Mouse (Mus musculus): Measurements from ENCODE around the gene Etnk1.

Gene Etnk1

DNA sequence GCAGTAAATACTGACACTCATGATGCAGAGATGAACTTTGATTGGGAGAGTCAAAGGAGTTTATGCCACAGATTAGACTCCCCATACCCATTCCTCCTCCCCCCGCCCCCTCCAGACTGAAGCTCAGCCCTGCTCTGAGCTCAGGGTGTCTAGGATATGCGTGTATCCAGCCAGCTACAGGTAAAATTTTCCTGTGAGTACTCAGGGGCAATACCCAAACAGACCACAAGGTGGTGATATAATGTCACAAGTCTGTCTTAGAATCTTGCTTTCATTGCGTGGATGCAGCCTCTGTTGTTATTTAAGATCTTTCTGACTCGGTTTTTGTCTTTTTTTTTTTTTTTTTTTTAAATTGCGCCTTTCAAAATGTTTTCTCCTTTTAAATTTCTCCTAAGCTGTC lies 52.3 kb downstream of the Etnk1 start:
- DNase-seq (ENCODE audit: low spot score in 2 of 2) = peak in 1 of 2 experiments; percentile 73

DNA sequence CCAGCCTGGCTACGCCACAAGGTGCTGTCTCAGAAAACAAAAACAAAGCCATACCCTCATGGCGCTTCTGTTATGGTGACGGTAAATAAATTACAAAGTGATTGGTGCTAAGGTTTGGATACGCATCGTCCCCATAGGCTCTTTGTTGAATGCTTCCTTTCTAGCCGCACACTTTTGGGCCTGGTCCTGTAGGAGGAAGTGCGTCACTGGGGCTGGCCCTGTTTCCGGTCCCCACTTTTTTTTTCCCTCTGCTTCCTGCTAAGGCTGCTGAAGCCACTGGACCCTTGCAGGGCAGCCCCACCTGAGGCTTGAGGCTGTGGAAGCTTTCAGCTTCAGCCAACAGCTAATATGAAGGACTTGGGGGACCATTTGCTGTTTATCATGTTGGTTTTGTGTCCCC lies 54.2 kb downstream of the Etnk1 start:
- no peak for DNase-seq (ENCODE audit: low spot score in 2 of 2)

DNA sequence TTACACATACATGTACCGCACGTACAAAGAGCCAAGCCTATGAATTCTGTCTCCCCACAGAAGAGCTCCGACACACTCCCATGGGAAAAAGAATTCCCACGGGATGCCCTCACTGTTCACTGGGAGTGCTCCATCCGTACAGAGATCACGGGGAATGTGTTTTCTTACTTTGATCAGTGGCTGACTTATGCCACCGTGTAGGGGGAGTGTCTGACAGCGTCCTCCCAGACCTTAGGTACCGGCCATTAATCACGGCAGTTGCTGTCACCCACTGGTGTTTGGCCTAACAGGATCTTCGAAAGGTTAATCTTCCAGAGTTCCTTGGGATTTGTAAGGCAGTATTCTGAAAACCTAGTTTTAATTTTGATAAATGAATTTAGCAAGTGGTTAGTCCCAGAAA lies 57.0 kb downstream of the Etnk1 start:
- no peak for DNase-seq (ENCODE audit: low spot score in 2 of 2)

DNA sequence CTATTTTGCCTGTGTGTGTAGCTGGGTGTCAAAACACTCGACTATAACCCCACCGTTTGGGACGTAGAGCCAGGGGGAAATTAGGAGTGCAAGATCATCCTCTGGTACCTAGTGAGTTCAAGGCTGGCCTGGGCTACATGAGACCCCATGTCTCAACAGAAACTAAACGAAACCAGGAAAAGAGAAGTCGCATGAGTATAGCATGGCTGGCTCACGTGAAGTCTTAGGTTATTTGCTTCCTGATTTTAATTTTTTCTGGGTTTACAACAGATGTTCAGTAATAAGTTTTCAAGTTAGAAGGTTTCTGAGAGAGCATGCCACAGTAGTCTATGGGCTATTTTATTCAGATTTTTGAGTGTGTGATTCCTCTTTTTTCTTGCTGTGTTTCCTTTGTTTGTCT lies 57.9 kb downstream of the Etnk1 start:
- DNase-seq (ENCODE audit: low spot score in 2 of 2) = no peak

DNA sequence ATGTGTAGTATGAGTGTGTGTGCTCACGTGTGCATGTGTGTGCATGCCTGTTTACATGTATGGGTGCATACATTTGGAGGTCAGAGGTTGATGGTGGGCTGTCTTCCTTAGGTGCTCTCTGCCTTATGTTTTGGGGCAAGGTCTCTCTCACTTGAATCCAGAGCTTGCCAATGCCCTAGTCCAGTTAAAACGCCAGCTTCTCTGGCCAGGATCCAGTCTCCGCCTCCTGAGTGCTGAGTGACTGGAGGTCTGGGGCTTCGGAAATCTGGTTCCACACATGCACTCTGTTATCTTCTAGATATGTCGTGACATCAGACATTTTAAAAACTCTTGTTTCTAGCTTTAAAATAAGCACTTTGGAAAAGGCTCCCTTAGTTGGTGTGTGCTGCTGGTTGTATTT lies 61.7 kb downstream of the Etnk1 start:
- DNase-seq (ENCODE audit: low spot score in 2 of 2) = no peak

DNA sequence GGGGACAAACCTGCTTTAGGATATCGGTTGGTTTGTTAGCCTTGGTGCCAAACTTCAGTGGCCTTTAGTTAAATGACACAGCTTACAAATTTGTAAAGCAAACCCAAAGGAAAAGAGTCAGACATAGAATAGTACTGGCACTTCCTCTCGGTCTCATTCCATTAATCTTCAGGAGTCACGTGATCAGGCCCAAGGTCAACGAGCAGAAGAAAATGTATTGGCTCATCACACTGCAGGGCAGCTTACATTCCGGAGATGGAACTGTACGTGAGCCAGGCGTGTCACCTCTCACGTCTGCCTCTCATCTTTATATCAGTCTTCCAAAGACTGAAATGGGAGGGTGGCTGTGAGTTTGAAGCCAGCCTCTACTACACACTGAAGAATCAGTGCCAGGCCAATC lies 62.9 kb downstream of the Etnk1 start:
- DNase-seq (ENCODE audit: low spot score in 2 of 2) = no peak

DNA sequence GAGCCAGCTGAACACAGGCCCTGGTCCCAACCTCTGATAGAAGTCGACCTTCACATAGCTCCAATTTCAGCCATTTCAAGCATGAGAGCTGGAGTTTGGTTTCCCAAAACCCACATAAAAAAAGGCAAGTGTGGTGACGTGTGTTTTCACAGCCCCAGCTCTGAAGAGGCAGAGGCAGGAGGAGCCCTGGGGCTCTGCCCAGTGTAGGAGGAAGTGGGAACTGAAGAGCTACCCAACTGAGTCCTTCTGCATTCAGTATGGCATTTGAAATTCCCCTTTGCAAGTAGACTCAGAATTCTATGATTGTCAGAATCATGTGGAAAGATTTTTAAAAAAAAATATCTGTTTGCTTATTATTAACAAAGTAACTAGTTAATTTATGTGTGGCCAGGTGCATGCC lies 63.9 kb downstream of the Etnk1 start:
- no peak for DNase-seq (ENCODE audit: low spot score in 2 of 2)

DNA sequence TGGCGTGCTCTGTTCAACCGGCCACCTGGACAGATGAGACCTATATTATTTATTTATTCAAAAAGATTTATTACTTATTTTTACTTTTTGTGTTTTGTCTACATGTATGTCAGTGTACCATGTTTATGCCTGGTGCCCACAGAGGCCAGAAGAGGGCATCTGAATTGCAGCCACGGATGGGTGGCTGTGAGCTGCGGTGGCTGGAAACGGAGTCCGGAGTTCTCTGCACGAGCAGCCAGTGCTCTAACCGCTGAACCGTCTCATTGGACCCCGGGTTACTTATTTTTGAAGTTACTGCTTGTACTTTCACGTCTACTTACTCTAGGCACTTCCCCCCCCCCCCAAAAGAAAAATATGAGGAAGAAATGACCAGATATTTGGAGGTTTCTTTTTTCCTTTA lies 65.7 kb downstream of the Etnk1 start:
- DNase-seq (ENCODE audit: low spot score in 2 of 2) = no peak

DNA sequence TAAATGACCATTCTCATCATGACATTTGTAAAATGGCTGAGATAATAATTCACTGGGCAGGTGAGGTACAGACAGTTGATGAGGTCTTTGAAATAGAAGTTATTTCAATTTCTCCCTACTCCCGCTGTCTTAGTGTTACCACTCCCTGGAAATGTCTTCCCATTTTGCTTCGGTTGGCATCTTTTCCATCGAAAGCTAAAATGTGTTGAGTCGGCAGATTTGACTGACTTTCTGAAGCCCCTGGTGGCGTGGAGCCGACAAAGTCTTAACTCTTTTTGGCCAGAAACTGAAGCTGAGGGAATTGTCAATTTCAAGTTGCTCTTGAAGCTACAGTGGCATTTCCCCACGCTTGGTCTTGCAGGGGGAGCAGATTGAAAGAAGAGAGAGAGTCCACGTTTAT lies 67.8 kb downstream of the Etnk1 start:
- no peak for DNase-seq (ENCODE audit: low spot score in 2 of 2)

DNA sequence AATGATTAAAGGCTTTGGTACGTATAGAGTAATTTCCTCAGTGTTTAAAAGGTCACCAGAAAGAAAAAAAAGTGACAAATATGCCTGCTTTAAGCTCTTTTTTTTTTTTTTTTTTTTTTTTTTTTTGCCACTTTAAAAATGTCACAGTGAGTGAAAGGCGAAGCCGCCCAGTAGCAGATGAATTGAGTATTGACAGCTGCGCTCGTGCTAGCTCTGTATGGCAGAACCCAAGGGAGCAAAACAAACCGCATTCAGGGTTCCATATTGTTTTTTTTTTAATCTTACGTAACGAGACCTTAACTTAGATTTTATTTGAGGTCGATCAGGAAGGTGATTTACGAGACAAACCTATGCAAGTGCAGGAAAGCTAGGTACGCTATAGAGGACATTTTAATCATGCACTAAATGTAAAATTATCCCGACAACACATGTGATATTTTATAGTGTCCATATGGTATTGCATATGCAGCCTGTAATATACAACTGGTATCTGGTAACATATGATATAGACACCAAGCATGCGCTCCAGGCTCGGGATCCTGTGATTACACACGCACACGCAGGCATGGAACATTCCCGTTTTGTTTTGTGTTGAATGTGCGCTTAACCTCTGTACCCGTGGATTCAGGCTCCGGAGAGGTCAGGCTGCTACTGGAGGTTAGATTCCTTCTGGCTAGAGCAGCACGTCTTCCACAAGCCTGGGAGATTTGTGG lies 72.5 kb downstream of the Etnk1 start:
- DNase-seq (ENCODE audit: low spot score in 2 of 2) = no peak

DNA sequence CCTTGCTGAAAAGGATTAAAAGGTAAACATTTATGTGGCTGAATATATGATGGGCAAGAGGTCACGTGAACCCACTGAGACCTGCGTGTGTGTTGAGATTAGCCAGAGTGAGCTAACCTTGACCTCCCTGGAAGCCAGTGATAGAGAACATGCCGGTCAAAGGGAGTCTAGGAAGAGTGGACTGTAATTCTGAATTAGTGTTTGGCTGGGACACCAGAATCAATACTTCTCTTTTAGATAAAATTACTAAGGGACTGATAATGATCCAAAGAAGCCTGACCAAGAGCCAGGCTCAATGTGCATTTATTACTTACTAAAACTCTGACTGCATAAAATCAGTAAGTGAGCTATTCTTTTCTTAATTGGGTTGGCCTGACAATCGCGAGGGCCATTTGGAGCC lies 76.2 kb downstream of the Etnk1 start:
- DNase-seq (ENCODE audit: low spot score in 2 of 2) = no peak

DNA sequence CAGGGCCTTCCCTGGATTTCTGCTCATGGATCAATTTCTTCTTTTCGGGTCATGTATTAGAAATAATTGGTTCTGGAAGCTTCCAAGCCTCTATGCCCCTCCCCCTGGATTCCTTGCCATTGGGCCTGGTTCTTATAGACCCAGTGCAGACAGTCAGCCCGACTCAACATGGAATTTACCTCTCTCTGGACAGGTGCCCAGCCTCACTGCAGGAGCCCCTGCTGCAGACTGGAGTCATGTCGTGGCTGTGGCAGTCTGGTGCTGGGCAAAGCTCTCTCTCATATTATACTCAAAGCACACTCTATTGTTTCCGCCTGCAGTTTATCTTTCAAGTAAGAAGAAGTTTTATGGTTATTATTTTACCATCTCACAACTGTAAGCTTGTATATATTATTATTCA lies 90.9 kb downstream of the Etnk1 start:
- DNase-seq (ENCODE audit: low spot score in 2 of 2) = peak in 1 of 2 experiments; percentile 21

DNA sequence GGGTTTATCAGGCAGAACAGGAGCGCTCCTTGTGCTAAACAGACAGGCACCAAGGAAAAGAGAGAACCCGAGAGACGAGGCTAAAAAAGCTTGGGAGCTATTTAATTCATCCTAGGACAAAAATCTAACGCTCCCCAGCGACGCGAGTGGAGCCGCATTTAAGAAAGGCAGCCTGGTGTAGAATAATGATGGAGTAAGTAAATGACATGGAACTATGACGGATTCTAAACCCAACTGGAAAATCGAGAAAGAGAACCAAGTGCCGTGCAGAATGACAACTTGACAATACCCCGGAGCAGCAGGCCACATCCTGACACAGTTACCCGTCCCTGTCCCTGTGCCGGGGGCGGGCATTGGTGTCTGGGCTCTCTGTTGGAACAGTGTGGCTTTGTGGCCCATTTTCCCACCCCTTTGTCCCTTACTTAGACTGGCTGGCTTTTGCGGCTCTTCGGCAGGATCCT lies 92.2 kb downstream of the Etnk1 start:
- peak in 1 of 2 experiments; percentile 30 for DNase-seq (ENCODE audit: low spot score in 2 of 2)

DNA sequence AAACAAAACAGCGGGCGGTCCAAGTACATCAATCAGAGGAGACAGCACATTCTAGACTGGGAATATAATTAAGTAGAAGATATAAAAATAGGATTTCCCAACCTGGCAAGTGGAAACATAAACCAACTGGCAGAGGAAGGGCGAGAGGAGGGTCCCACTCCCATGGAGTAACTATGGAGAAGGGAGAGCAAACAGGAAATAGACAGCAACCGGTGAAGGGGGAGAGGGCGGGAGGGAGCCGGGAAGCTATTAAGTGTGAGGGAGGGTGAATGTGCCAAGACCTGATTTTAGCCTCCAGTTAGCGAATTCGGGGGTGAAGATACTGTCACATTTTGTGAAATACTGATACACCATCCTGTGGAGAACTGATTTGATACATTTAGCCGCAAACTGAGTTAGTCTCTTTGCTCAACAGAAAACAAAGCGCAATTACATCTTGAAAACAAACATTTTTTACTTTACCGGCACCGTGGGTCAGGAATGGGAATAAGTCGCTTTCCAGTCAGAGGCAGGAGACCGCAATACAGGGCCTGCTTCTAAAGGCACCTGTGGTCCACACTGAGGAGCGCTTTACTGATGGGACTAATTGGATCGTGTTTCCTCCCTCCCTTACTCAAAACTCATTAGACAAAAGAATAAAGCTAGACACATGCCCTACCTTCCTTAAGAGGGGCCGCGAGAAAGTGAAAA lies 93.0 kb downstream of the Etnk1 start:
- DNase-seq (ENCODE audit: low spot score in 2 of 2) = peak in 1 of 2 experiments; percentile 11

DNA sequence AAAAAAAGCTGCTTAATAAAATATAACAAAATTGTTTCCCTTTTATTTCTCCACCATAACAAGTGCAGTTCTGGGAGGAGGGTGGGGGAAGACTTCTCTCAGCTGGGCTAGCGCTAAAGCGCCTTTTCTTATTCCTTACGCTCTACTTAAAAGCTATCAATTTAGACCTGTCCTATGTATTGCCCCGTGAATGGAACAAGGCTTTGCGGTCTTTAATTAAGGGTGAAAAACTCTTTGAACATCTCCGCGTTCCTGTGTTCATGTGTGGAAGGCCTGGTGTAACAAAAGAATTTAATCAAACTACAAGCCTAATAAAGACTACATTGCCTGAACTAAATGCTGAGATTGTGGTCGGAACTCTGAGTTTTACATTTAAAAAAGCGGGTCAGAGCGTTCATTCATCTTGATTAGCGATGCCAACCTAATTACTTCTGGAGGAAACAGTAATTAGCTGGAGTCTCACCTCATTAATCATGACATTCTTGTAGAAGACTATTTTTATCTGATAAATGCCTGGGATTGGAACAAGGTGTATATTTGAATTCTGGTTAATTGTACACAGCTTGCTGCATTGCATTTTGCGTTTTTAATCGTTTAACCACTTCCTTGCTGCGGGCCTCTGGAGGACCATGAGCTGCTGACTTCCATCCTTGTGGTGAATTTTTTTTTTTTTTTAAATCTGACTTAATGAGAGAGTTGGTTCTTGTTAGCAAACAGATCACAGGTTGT lies 93.7 kb downstream of the Etnk1 start:
- DNase-seq (ENCODE audit: low spot score in 2 of 2) = no peak

DNA sequence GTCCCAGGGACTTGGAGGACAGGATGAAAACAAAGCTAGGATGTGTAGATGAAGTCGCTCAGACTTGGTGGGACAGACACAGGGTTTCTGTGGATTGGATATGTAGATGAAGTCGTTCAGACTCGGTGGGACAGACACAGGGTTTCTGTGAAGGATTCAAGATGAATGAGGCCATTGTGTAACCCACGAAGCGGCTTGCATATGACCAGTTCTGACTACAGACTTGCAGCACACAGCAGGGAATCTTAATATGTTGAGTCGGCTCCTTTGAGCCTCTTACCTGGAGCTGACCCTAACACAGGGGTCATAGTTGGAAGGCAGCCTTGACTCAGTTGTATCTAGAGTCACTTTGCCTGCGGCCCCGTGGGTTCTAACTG lies 94.3 kb downstream of the Etnk1 start:
- no peak for DNase-seq (ENCODE audit: low spot score in 2 of 2)

DNA sequence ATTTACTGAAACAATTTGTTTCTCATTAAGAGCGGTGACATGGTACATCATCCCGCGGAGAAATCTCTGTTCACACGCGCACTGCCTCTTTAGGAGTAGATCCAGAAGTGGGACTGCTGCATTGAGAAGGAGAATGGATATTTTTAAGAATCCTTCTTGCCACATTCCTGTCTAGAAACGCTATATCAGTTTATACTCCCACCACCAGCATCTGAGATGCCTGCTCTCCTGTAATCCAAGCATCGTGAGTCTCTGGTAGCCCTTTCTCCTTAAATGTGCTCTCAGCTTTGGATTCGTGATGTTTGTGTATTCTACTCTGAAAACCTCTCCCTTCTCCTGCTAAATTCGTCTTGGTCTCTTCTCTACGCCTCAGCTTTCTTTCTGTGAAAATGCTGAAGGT lies 98.5 kb downstream of the Etnk1 start:
- no peak for DNase-seq (ENCODE audit: low spot score in 2 of 2)

DNA sequence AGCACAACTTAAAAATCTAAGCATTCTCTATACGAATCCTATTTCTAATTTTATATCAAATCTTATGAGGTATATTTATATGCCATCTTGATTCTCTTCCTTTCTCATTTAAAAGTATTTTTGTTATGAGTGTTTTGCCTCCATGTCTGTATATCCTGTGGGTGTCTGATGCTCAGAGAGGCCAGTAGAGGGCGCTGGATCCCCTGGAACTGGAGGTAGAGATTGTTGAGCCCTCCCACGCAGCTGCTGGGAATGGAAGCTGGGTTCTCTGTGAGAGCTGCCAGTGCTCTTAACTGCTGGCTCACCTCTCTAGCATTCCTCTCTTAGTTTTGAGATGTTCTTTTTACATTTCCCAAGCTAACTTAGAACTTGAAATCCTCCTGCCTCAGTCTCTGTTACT lies 112.2 kb downstream of the Etnk1 start:
- DNase-seq (ENCODE audit: low spot score in 2 of 2) = no peak

Measured in cerebellum, postnatal 4 days (tissue).